Mouse (Mus musculus): ENCODE results near the gene Patl1.

DNA sequence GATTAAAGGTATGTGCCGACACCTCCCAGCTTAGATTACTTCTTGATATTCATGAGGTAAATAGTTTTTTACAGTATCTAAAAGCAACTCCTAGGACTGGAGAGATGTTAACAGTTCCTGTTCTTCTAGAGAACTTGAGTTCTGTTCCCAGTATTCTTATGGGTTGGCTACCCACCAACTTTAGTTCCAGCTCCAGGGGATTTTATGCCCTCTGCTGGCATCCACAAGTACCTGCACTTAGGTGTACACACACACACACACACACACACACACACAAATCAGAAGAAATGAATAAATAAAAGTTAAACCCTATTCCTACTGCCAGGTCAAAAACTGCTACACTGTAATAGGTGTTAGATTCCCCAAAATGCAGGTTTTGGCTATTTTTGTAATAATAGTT is 52.1 kb downstream of the Patl1 start:
- no peak for TF ChIP-seq CTCF (IDR thresholded peaks at IDR 0.05; ENCODE audit: low read depth, low read length)
- no peak for TF ChIP-seq POLR2A (IDR thresholded peaks at IDR 0.05; ENCODE audit: insufficient read depth, low read length)
